Mouse (Mus musculus) Patski (cell line): ENCODE data around the gene Parp16. TPM values are rescaled to one million over a fixed set of nuclear protein-coding genes. Genes with fewer than 3 reads are reported as not detected.
"Not testable (repeated sequence)": the region's sequence is repeated elsewhere in the genome, so short reads cannot be mapped to it uniquely, and the experiment has no call there.

ENCODE experiments used
- ATAC-seq: fragments of 100-300 bp; one replicate; pipeline ENCODE4 v1.8.0; 2021
- CTCF ChIA-PET: fragments of 350-600 bp; sonication (Branson Sonifier 250); formaldehyde crosslinking; loops from one replicate; lab custom pipeline; 2022; ENCODE audit warnings: inconsistent platforms; lab: Charles Lee
- POLR2A ChIA-PET: fragments of 350-600 bp; sonication (Branson Sonifier 250); formaldehyde crosslinking; loops from one replicate; lab custom pipeline; 2022; ENCODE audit warnings: antibody characterized with exemption, inconsistent platforms; lab: Charles Lee
- DNase-seq: peaks from one replicate; pipeline ENCODE4 v3.0.0-alpha.2; 2011; ENCODE audit warnings: low read depth, low spot score
- H3K27me3 ChIP-seq: fragments of 371-371 bp; one replicate; pipeline ENCODE4 v1.5.1; 2021
- CTCF ChIP-seq: fragments of 100-300 bp; IDR thresholded peaks from one replicate; pipeline ENCODE4 v1.5.1; 2021
- in situ Hi-C: fragments of 300-500 bp; cut with MboI; formaldehyde crosslinking; loops from 3 replicates; pipeline ENCODE4 v1.11.1; 2018; ENCODE audit warnings: low pct_unique_long_range_greater_than_20kb, mixed read lengths
- polyA plus RNA-seq: library from polyadenylated mRNA; unstranded; gene quantifications from one replicate; pipeline ENCODE4 v1.2.3, GENCODE M21; 2021

Parp16 gene
- polyA plus RNA-seq, 1 experiment from 2014 or later = 7.0 TPM

DNA sequence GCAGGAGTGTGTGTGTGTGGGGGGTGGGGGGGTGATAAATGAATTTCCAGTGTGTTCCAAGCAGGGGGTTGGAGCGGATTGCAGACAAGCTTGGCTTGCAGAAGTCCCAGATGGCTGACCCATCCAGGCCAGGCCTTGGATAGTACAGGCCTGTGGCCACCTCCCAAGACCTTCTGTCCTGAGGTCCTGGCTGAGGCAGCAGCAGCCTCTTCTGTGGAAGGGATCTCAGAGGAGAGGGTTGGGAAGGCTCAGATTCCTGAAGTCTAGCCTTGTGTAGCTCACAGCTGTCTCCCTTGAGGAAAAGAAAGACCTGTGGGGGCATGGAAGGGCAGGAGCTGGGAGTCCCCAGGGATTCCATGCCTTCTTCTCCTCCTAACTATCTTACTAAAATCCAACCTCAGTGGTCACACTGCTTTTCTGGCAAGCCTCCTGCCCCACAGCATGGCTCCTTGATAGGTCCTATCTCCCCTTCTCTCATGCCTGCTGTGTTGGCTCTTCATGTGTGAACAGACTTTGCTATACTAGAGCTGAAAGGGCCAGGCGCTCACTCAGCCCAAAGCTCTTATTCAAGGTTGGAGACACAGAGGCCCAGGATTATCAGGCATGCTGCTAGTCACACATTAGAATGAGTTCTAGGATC lies 66.6 kb downstream of the Parp16 start:
- no peak for TF ChIP-seq CTCF
- POLR2A ChIA-PET = no interaction called here
- H3K27me3 ChIP-seq = no peaks in the 10 kb centered on the region
- CTCF ChIA-PET = interaction anchor here (0.9 to 3.4 kb wide), 2 partner anchors 20 to 22 kb away, joined by 3 to 7 read pairs; no protein-coding TSS in a partner anchor
- ATAC-seq (no peak), DNase-seq (no peak)
- in situ Hi-C loops = no loop called here

GRCm38 (mm10) chr9:65262641-65263120 lies 67.5 kb downstream of the Parp16 start:
- ChIA-PET POLR2A (no interaction called here), CTCF (interaction anchor here (3.4 kb wide), 1 partner anchor 19 kb away, joined by 7 read pairs; no protein-coding TSS in a partner anchor)
- in situ Hi-C loops = no loop called here
- DNase-seq = no peak
- no peak for TF ChIP-seq CTCF
- ATAC-seq = no peak
- no peaks in the 10 kb centered on the region for H3K27me3 ChIP-seq

- in situ Hi-C loops = no loop called here
- no peak for ATAC-seq
- H3K27me3 ChIP-seq = peaks cover under 1% of the 10 kb centered on the region
- TF ChIP-seq CTCF = no peak
- DNase-seq = no peak
- POLR2A ChIA-PET = no interaction called here
- CTCF ChIA-PET = no interaction called here
Measured at GRCm38 (mm10) chr9:65264959-65265358, 69.8 kb downstream of the Parp16 start, which contains the start of gene Cilp. Gene Cilp (plus strand): TSS chr9:65265180.

- POLR2A ChIA-PET = no interaction called here
- H3K27me3 ChIP-seq = peaks cover 7% of the 10 kb centered on the region
- DNase-seq = peak; percentile 17
- in situ Hi-C loops = no loop called here
- ATAC-seq = no peak
- CTCF ChIA-PET = interaction anchor here (1.0 to 2.7 kb wide), 2 partner anchors 14 to 32 kb away, joined by 3 to 7 read pairs; no protein-coding TSS in a partner anchor
- no peak for TF ChIP-seq CTCF
Measured at GRCm38 (mm10) chr9:65267742-65268515, 72.8 kb downstream of the Parp16 start.

DNA sequence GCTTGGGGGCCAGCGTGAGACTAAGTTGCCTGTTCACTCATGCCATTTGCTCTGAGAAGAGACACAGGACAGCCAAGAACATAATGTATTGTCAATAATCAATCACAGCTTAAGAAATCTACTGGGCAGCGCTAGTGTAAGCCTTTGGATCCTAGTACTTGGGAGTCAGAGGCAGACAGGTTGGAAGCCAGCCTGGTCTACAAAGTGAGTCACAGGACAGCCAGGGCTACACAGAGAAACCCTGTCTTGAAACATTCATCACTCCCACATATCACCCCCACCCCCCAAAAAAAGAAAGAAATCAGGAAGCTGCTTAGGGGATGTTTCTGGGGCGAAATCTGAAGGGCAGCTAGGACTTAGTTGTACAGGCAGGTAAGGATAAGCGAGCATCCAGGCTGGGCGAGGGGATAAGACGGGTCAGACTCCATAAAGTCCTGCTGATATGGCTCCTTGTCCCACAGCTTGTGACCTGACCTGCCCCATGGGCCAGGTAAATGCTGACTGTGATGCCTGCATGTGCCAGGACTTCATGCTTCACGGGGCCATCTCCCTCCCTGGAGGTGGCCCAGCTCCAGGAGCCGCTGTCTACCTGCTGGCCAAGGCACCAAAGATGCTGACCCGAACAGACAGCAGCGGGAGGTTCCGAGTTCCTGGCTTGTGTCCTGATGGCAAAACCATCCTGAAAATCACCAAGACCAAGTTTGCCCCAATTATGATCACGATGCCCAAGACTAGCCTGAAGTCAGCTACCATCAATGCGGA lies 78.1 kb downstream of the Parp16 start:
- in situ Hi-C loops = no loop called here
- POLR2A ChIA-PET = no interaction called here

GRCm38 (mm10) chr9:65273873-65274272 lies 78.7 kb downstream of the Parp16 start:
- in situ Hi-C loops = no loop called here
- DNase-seq = no peak
- no peak for ATAC-seq
- CTCF ChIA-PET = no interaction called here
- TF ChIP-seq CTCF = no peak
- peaks cover 7% of the 10 kb centered on the region for H3K27me3 ChIP-seq
- POLR2A ChIA-PET = no interaction called here

More for the DNA sequence above, 78.1 kb downstream of the Parp16 start:
- ATAC-seq = no peak
- TF ChIP-seq CTCF = no peak
- CTCF ChIA-PET = no interaction called here
- peaks cover 7% of the 10 kb centered on the region for H3K27me3 ChIP-seq
- no peak for DNase-seq

GRCm38 (mm10) chr9:65274851-65275250 lies 79.7 kb downstream of the Parp16 start:
- POLR2A ChIA-PET, H3K27me3 ChIP-seq, DNase-seq, ATAC-seq: not testable (repeated sequence)
- in situ Hi-C loops = loop anchor here (5.0 kb wide), 1 partner anchor 38 kb away; no protein-coding TSS in a partner anchor
- CTCF ChIA-PET = interaction anchor here (0.7 kb wide), 1 partner anchor 32 kb away, joined by 4 read pairs; no protein-coding TSS in a partner anchor

DNA sequence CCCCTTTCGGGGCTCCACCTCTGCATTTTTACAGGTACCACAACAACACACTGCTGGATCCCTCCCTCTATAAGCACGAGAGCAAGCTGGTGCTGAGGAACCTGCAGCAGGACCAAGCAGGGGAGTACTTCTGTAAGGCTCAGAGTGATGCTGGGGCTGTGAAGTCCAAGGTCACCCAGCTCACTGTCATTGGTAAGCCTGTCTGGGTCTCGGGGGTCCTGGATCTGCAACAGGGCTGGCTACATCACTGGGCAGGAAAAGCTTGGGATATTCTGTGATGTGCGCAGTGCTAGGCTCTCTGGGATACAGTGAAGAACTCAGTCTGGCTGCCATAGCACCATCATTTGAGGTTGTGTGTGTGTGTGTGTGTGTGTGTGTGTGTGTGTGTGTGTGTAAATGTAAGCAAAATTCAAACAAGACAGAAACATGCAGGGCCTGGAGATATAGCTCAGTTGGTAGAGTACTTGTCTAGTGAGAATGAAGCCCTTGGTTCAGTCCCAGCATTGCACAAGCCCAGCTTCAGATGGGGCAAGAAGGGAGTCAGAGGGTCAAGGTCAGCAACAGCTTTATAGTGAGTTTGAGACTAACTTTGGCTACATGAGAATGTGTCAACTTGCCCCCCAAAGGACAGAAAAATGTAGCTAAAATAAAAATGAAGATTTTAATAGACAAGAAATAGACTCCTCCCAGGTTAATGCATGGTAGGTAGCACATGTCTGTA lies 80.8 kb downstream of the Parp16 start:
- in situ Hi-C loops = loop anchor here (5.0 kb wide), 1 partner anchor 39 kb away; no protein-coding TSS in a partner anchor
- CTCF ChIA-PET = interaction anchor here (0.7 kb wide), 1 partner anchor 33 kb away, joined by 4 read pairs; no protein-coding TSS in a partner anchor
- ATAC-seq = no peak
- no peaks in the 10 kb centered on the region for H3K27me3 ChIP-seq
- TF ChIP-seq CTCF = no peak
- no peak for DNase-seq
- POLR2A ChIA-PET = no interaction called here

- CTCF ChIA-PET = interaction anchor here (0.9 to 3.9 kb wide), 9 partner anchors 10 to 237 kb away, joined by 3 to 22 read pairs (median 5); partner anchors contain the start of gene Parp16
- in situ Hi-C loops = no loop called here
Measured at GRCm38 (mm10) chr9:65281536-65282151, 86.5 kb downstream of the Parp16 start.

More at GRCm38 (mm10) chr9:65281536-65282151, 86.5 kb downstream of the Parp16 start:
- DNase-seq = no peak
- POLR2A ChIA-PET = interaction anchor here (1.1 kb wide), 1 partner anchor 145 kb away, joined by 3 read pairs; no protein-coding TSS in a partner anchor
- H3K27me3 ChIP-seq = no peaks in the 10 kb centered on the region
- no peak for TF ChIP-seq CTCF
- ATAC-seq = no peak
